Mouse (Mus musculus): Measurements from ENCODE around the gene Atxn1l.

DNA sequence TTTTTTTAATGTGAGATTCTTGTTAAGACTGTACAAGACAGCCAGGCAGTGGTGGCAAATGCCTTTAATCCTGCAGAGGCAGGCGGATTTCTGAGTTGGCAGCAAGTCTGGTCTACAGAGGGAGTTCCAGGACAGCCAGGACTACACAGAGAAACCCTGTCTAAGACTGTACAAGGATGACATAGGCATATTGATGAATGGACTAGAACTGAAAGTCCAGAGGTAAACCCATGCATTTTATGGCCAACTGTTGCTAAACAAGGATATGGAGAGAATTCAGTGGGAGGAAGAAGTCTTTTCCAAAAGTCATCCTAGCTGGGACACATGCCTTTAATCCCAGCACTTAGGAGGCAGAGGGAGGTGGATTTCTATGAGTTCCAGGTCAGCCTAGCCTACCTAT is 39.8 kb downstream of the Atxn1l start:
- no peak for TF ChIP-seq CTCF (IDR thresholded peaks at IDR 0.05; ENCODE audit: control insufficient read depth, insufficient read depth, insufficient replicate concordance, low read depth, low read length)
- TF ChIP-seq POLR2A (IDR thresholded peaks at IDR 0.05; ENCODE audit: control insufficient read depth, low read depth, low read length), result no peak

Measured in testis, adult 2 months (tissue).